Mouse (Mus musculus): ENCODE measurements around the gene Tyk2. TPM values are rescaled to one million over a fixed set of nuclear protein-coding genes. Genes with fewer than 3 reads are reported as not detected.

The Tyk2 gene
- polyA plus RNA-seq, 1 experiment from 2014 or later, result 11.5 TPM

- no peak for DNase-seq (ENCODE audit: low spot score)
- Histone ChIP-seq H3K27me3 (replicated peaks; ENCODE audit: control insufficient read depth, insufficient read depth, low read length) (no peaks in the 10 kb centered on the region), H3K9ac (ENCODE audit: low read depth, low read length) (no peak overlapping the region), H3K4me1 (replicated peaks; ENCODE audit: control insufficient read depth, insufficient read depth, low read length) (peaks cover 9% of the 10 kb centered on the region), H3K36me3 (ENCODE audit: control insufficient read depth, insufficient read depth, low read length) (0 out of 2 replicates have a peak, but pooled peaks cover 2% of the 10 kb centered on the region), H3K27ac (ENCODE audit: low read depth, low read length) (no peak overlapping the region), H3K4me2 (no peak overlapping the region), H3K4me3 (ENCODE audit: low read depth, low read length) (no peak overlapping the region), H3K9me3 (ENCODE audit: control insufficient read depth, low read length) (no peaks in the 10 kb centered on the region)
- WGBS, result 52% methylated on average over 9 of the region's 9 CpGs
- no peak for ATAC-seq (replicated peaks; ENCODE audit: low FRiP score)
Measured at GRCm38 (mm10) chr9:21133064-21133707, 2.1 kb upstream of the Tyk2 start.

GRCm38 (mm10) chr9:21132102-21132775 lies 1.2 kb upstream of the Tyk2 start:
- no peaks in the 10 kb centered on the region for H3K27me3 ChIP-seq (replicated peaks; ENCODE audit: control insufficient read depth, insufficient read depth, low read length)
- H3K4me3 ChIP-seq (ENCODE audit: low read depth, low read length), result no peak overlapping the region
- peaks cover 9% of the 10 kb centered on the region for H3K4me1 ChIP-seq (replicated peaks; ENCODE audit: control insufficient read depth, insufficient read depth, low read length)
- H3K27ac ChIP-seq (ENCODE audit: low read depth, low read length), result no peak overlapping the region
- H3K4me2 ChIP-seq, result no peak overlapping the region; the same call in 1 of the 2 replicates
- no peaks in the 10 kb centered on the region for H3K9me3 ChIP-seq (ENCODE audit: control insufficient read depth, low read length)
- whole genome bisulfite sequencing, result 75% methylated on average over 12 of the region's 12 CpGs
- H3K36me3 ChIP-seq (ENCODE audit: control insufficient read depth, insufficient read depth, low read length), result 0 out of 2 replicates have a peak, but pooled peaks cover 2% of the 10 kb centered on the region
- ATAC-seq (replicated peaks; ENCODE audit: low FRiP score) (no peak), DNase-seq (ENCODE audit: low spot score) (no peak)
- no peak overlapping the region for H3K9ac ChIP-seq (ENCODE audit: low read depth, low read length)

GRCm38 (mm10) chr9:21126259-21126627 lies 4.8 kb downstream of the Tyk2 start:
- Histone ChIP-seq H3K27ac (ENCODE audit: low read depth, low read length) (no peak overlapping the region), H3K36me3 (ENCODE audit: control insufficient read depth, insufficient read depth, low read length) (peaks cover 7% of the 10 kb centered on the region; the same call in 1 of the 2 replicates), H3K9me3 (ENCODE audit: control insufficient read depth, low read length) (no peaks in the 10 kb centered on the region), H3K27me3 (replicated peaks; ENCODE audit: control insufficient read depth, insufficient read depth, low read length) (no peaks in the 10 kb centered on the region), H3K9ac (ENCODE audit: low read depth, low read length) (no peak overlapping the region), H3K4me3 (ENCODE audit: low read depth, low read length) (no peak overlapping the region), H3K4me2 (no peak overlapping the region), H3K4me1 (replicated peaks; ENCODE audit: control insufficient read depth, insufficient read depth, low read length) (peaks cover 4% of the 10 kb centered on the region)
- DNase-seq (ENCODE audit: low spot score) (no peak), ATAC-seq (replicated peaks; ENCODE audit: low FRiP score) (no peak)
- WGBS, result 69% methylated on average over 2 of the region's 2 CpGs

GRCm38 (mm10) chr9:21125502-21126258 lies 5.4 kb downstream of the Tyk2 start:
- Histone ChIP-seq H3K36me3 (ENCODE audit: control insufficient read depth, insufficient read depth, low read length) (peaks cover 8% of the 10 kb centered on the region; the same call in 1 of the 2 replicates), H3K4me3 (ENCODE audit: low read depth, low read length) (no peak overlapping the region), H3K9me3 (ENCODE audit: control insufficient read depth, low read length) (no peaks in the 10 kb centered on the region), H3K4me2 (no peak overlapping the region), H3K9ac (ENCODE audit: low read depth, low read length) (no peak overlapping the region), H3K4me1 (replicated peaks; ENCODE audit: control insufficient read depth, insufficient read depth, low read length) (peaks cover 4% of the 10 kb centered on the region), H3K27ac (ENCODE audit: low read depth, low read length) (no peak overlapping the region), H3K27me3 (replicated peaks; ENCODE audit: control insufficient read depth, insufficient read depth, low read length) (no peaks in the 10 kb centered on the region)
- DNase-seq (ENCODE audit: low spot score) (no peak), ATAC-seq (replicated peaks; ENCODE audit: low FRiP score) (no peak)
- 78% methylated on average over 9 of the region's 9 CpGs for WGBS

GRCm38 (mm10) chr9:21124837-21125236 lies 6.2 kb downstream of the Tyk2 start:
- H3K4me2 ChIP-seq, result no peak overlapping the region
- no peaks in the 10 kb centered on the region for H3K27me3 ChIP-seq (replicated peaks; ENCODE audit: control insufficient read depth, insufficient read depth, low read length)
- ATAC-seq (replicated peaks; ENCODE audit: low FRiP score) (no peak), DNase-seq (ENCODE audit: low spot score) (no peak)
- no peaks in the 10 kb centered on the region for H3K9me3 ChIP-seq (ENCODE audit: control insufficient read depth, low read length)
- no peak overlapping the region for H3K9ac ChIP-seq (ENCODE audit: low read depth, low read length)
- H3K36me3 ChIP-seq (ENCODE audit: control insufficient read depth, insufficient read depth, low read length), result peaks cover 8% of the 10 kb centered on the region; the same call in 1 of the 2 replicates
- no peak overlapping the region for H3K4me3 ChIP-seq (ENCODE audit: low read depth, low read length)
- H3K27ac ChIP-seq (ENCODE audit: low read depth, low read length), result no peak overlapping the region
- H3K4me1 ChIP-seq (replicated peaks; ENCODE audit: control insufficient read depth, insufficient read depth, low read length), result no peaks in the 10 kb centered on the region; the same call in 1 of the 2 replicates
- 84% methylated on average over 5 of the region's 5 CpGs for WGBS

GRCm38 (mm10) chr9:21121483-21121882 lies 9.6 kb downstream of the Tyk2 start:
- Histone ChIP-seq H3K4me3 (ENCODE audit: low read depth, low read length) (no peak overlapping the region), H3K27me3 (replicated peaks; ENCODE audit: control insufficient read depth, insufficient read depth, low read length) (no peaks in the 10 kb centered on the region), H3K9ac (ENCODE audit: low read depth, low read length) (no peak overlapping the region), H3K9me3 (ENCODE audit: control insufficient read depth, low read length) (no peaks in the 10 kb centered on the region), H3K4me2 (no peak overlapping the region), H3K27ac (ENCODE audit: low read depth, low read length) (no peak overlapping the region), H3K36me3 (ENCODE audit: control insufficient read depth, insufficient read depth, low read length) (peaks cover 8% of the 10 kb centered on the region; the same call in 1 of the 2 replicates), H3K4me1 (replicated peaks; ENCODE audit: control insufficient read depth, insufficient read depth, low read length) (no peaks in the 10 kb centered on the region)
- no peak for ATAC-seq (replicated peaks; ENCODE audit: low FRiP score)
- DNase-seq (ENCODE audit: low spot score), result no peak
- WGBS, result 82% methylated on average over 16 of the region's 16 CpGs

- no peak for ATAC-seq (replicated peaks; ENCODE audit: low FRiP score)
- 77% methylated on average over 6 of the region's 6 CpGs for WGBS
- no peaks in the 10 kb centered on the region; the same call in 1 of the 2 replicates for H3K4me1 ChIP-seq (replicated peaks; ENCODE audit: control insufficient read depth, insufficient read depth, low read length)
Measured at GRCm38 (mm10) chr9:21117073-21117472, 14.0 kb downstream of the Tyk2 start.

GRCm38 (mm10) chr9:21115105-21115504 lies 15.9 kb downstream of the Tyk2 start:
- peaks cover 2% of the 10 kb centered on the region; the same call in 1 of the 2 replicates for H3K4me1 ChIP-seq (replicated peaks; ENCODE audit: control insufficient read depth, insufficient read depth, low read length)
- H3K9me3 ChIP-seq (ENCODE audit: control insufficient read depth, low read length), result no peaks in the 10 kb centered on the region
- H3K4me2 ChIP-seq, result no peak overlapping the region
- H3K9ac ChIP-seq (ENCODE audit: low read depth, low read length), result no peak overlapping the region
- no peaks in the 10 kb centered on the region for H3K36me3 ChIP-seq (ENCODE audit: control insufficient read depth, insufficient read depth, low read length)
- ATAC-seq (replicated peaks; ENCODE audit: low FRiP score) (no peak), DNase-seq (ENCODE audit: low spot score) (no peak)
- 90% methylated on average over 8 of the region's 8 CpGs for WGBS
- H3K27me3 ChIP-seq (replicated peaks; ENCODE audit: control insufficient read depth, insufficient read depth, low read length), result no peaks in the 10 kb centered on the region
- H3K4me3 ChIP-seq (ENCODE audit: low read depth, low read length), result no peak overlapping the region
- H3K27ac ChIP-seq (ENCODE audit: low read depth, low read length), result no peak overlapping the region

More at GRCm38 (mm10) chr9:21117073-21117472, 14.0 kb downstream of the Tyk2 start:
- no peaks in the 10 kb centered on the region for H3K27me3 ChIP-seq (replicated peaks; ENCODE audit: control insufficient read depth, insufficient read depth, low read length)
- no peak overlapping the region for H3K9ac ChIP-seq (ENCODE audit: low read depth, low read length)
- no peak overlapping the region for H3K4me2 ChIP-seq
- DNase-seq (ENCODE audit: low spot score), result no peak
- H3K4me3 ChIP-seq (ENCODE audit: low read depth, low read length), result no peak overlapping the region
- H3K36me3 ChIP-seq (ENCODE audit: control insufficient read depth, insufficient read depth, low read length), result 0 out of 2 replicates have a peak, but pooled peaks cover 3% of the 10 kb centered on the region
- no peak overlapping the region for H3K27ac ChIP-seq (ENCODE audit: low read depth, low read length)
- no peaks in the 10 kb centered on the region for H3K9me3 ChIP-seq (ENCODE audit: control insufficient read depth, low read length)

Data from liver, embryonic 11.5 days (tissue).